Mouse (Mus musculus) brain, embryonic 14.5 days (tissue): ENCODE measurements around the gene Idh2.

Source experiments
- CTCF ChIP-seq: fragments of 200-500 bp; IDR thresholded peaks from 2 replicates; pipeline ENCODE4 v1.5.1; 2012; ENCODE audit warnings: inconsistent platforms, mild to moderate bottlenecking, moderate library complexity, borderline replicate concordance; ENCODE audit not compliant: insufficient read depth, insufficient read length; ENCODE audit errors: extremely low read depth
- POLR2A ChIP-seq: fragments of 200-500 bp; IDR thresholded peaks from 2 replicates; pipeline ENCODE4 v1.6.1; 2012; ENCODE audit warnings: mild to moderate bottlenecking, inconsistent platforms, borderline replicate concordance; ENCODE audit not compliant: poor library complexity, insufficient read depth, insufficient read length, severe bottlenecking; ENCODE audit errors: extremely low read depth

DNA sequence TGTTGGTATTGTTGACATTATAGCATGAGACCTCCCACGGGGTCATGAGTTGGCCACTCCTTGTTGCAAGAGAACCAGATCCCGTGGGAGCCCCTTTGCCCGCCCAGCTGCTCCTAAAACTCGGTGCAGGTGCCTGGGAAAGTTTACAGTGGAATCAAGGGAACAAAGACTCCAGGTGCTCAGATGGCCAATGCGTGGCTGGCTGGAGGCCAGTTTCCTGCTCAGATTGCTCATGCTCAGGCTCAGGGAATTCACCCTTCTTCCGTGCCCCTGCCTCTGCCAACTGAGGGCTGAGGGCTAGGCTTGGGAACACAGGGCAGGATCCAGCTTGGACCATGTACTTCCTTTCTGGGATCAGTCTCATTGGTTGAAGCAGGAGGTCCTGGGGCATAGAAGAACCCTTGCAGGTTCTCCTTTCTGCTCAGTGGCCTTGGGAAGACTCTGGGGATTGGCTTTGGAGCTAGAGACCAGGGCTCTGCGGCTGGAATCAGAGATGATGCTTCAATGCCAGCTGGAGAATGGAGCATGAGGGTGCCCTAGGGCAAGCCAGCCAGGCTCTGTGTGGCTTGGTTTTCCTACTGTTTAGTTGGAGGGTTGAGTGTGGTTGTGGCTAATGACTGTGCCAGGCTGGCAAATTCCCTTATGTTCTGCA, 45.2 kb upstream of the Idh2 start:
- TF ChIP-seq CTCF = no peak
- TF ChIP-seq POLR2A = no peak
